Mouse (Mus musculus) liver, adult 2 months (tissue): ENCODE measurements around the gene Mrpl49. TPM values are rescaled to one million over a fixed set of nuclear protein-coding genes. Genes with fewer than 3 reads are reported as not detected.

Experiments
- DNase-seq: peaks from one replicate; pipeline ENCODE4 v3.0.0-alpha.2; 2011; ENCODE audit warnings: low read depth, low spot score; ENCODE audit errors: extremely low read depth
- H3K27ac ChIP-seq: fragments of 200-500 bp; replicated peaks from 2 replicates; pipeline ENCODE4 v1.5.1; 2012; ENCODE audit warnings: low read depth, mild to moderate bottlenecking, control low read depth, inconsistent platforms, low read length; ENCODE audit not compliant: insufficient read depth
- H3K27me3 ChIP-seq: fragments of 200-500 bp; 2 replicates; pipeline ENCODE4 v1.6.1; 2012; ENCODE audit warnings: mild to moderate bottlenecking, moderate library complexity, low read length, inconsistent platforms; ENCODE audit not compliant: control insufficient read depth, insufficient read depth
- H3K36me3 ChIP-seq: fragments of 200-500 bp; 2 replicates; pipeline ENCODE4 v1.6.1; 2012; ENCODE audit warnings: low read length, inconsistent platforms; ENCODE audit not compliant: control insufficient read depth, insufficient read depth
- H3K4me1 ChIP-seq: fragments of 200-500 bp; 2 replicates; pipeline ENCODE4 v1.6.1; 2011; ENCODE audit warnings: low read length; ENCODE audit not compliant: control insufficient read depth, insufficient read depth
- H3K4me3 ChIP-seq: fragments of 200-500 bp; 2 replicates; pipeline ENCODE4 v1.5.1; 2011; ENCODE audit warnings: low read depth, mild to moderate bottlenecking, control low read depth, low read length, moderate library complexity; ENCODE audit not compliant: insufficient read depth
- H3K79me2 ChIP-seq: fragments of 200-500 bp; 2 replicates; pipeline ENCODE4 v1.6.1; 2012; ENCODE audit warnings: inconsistent platforms, mild to moderate bottlenecking, low read length, moderate library complexity; ENCODE audit not compliant: control insufficient read depth, insufficient read depth
- H3K9ac ChIP-seq: fragments of 200-500 bp; 2 replicates; pipeline ENCODE4 v1.6.1; 2012; ENCODE audit warnings: low read depth, mild to moderate bottlenecking, control low read depth, inconsistent platforms, low read length
- CTCF ChIP-seq: fragments of 200-500 bp; IDR thresholded peaks from 2 replicates; pipeline ENCODE4 v1.5.1; 2011; ENCODE audit warnings: low read depth, low read length, control low read depth
- POLR2A ChIP-seq: fragments of 200-500 bp; IDR thresholded peaks from 2 replicates; pipeline ENCODE4 v1.6.1; 2011; ENCODE audit warnings: low read length, control low read depth; ENCODE audit not compliant: insufficient read depth; ENCODE audit errors: extremely low read depth
- WGBS: fragments of 180-500 bp; shearing (Covaris S2); methylation state at CpG from one replicate; pipeline ENCODE4 v1.1.7; 2018; 5-methylcytosine and 5-hydroxymethylcytosine counted together
- polyA plus RNA-seq: library from polyadenylated mRNA; depleted of rRNA; stranded (reverse); fragments of >200 nt; gene quantifications from 2 replicates; pipeline ENCODE4 v1.2.3, GENCODE M21; 2012
- total RNA-seq: library from RNA; depleted of rRNA; stranded (reverse); fragments of >200 nt; gene quantifications from 2 replicates; pipeline ENCODE4 v1.2.3, GENCODE M21; 2014

Mrpl49 gene
- total and polyA plus RNA-seq, 2 experiments = 13.6 to 27.1 TPM

- Histone ChIP-seq H3K27me3 (no peaks in the 10 kb centered on the region), H3K27ac (no peak within 1 kb of the TSS), H3K4me1 (peaks cover 9% of the 10 kb centered on the region), H3K4me3 (no peak within 1 kb of the TSS), H3K9ac (no peak within 1 kb of the TSS), H3K36me3 (peaks cover 2% of the 10 kb centered on the region; the same call in 1 of the 2 replicates), H3K79me2 (peaks cover 11% of the 10 kb centered on the region; the same call in 1 of the 2 replicates)
- TF ChIP-seq POLR2A = no peak
- TF ChIP-seq CTCF = no peak
- DNase-seq = no peak
- 90% methylated on average over 12 of the region's 12 CpGs for WGBS
Measured at GRCm38 (mm10) chr19:6079983-6080480, 22.4 kb upstream of the Mrpl49 start, which contains the start of gene Tmem262. Gene Tmem262 (plus strand): TSS chr19:6080033.

GRCm38 (mm10) chr19:6076564-6077393, 19.2 kb upstream of the Mrpl49 start, which contains the start of gene Vps51:
Gene Vps51 (minus strand): TSS chr19:6077231.
- H3K27me3 ChIP-seq = no peaks in the 10 kb centered on the region
- H3K79me2 ChIP-seq = peaks cover 6% of the 10 kb centered on the region; the same call in 1 of the 2 replicates
- no peak for TF ChIP-seq POLR2A
- TF ChIP-seq CTCF = no peak
- H3K9ac ChIP-seq = peak within 1 kb of the TSS; percentile 79
- H3K27ac ChIP-seq = peak within 1 kb of the TSS; percentile 84
- peaks cover 5% of the 10 kb centered on the region for H3K4me1 ChIP-seq
- peak; percentile 92 for DNase-seq
- H3K4me3 ChIP-seq = peak within 1 kb of the TSS; percentile 81
- no peaks in the 10 kb centered on the region; the same call in 1 of the 2 replicates for H3K36me3 ChIP-seq
- under 1% methylated on average over 33 of the region's 33 CpGs for WGBS

GRCm38 (mm10) chr19:6073889-6074288, 16.3 kb upstream of the Mrpl49 start:
- WGBS = 90% methylated on average over 5 of the region's 5 CpGs
- peaks cover 5% of the 10 kb centered on the region for H3K4me1 ChIP-seq
- H3K9ac ChIP-seq = no peak overlapping the region
- DNase-seq = no peak
- H3K27ac ChIP-seq = no peak overlapping the region
- peaks cover 6% of the 10 kb centered on the region; the same call in 1 of the 2 replicates for H3K79me2 ChIP-seq
- no peak overlapping the region for H3K4me3 ChIP-seq
- H3K36me3 ChIP-seq = no peaks in the 10 kb centered on the region; the same call in 1 of the 2 replicates
- TF ChIP-seq POLR2A (no peak), CTCF (no peak)
- no peaks in the 10 kb centered on the region for H3K27me3 ChIP-seq

GRCm38 (mm10) chr19:6071261-6071660, 13.7 kb upstream of the Mrpl49 start:
- Histone ChIP-seq H3K27ac (no peak overlapping the region), H3K4me3 (no peak overlapping the region), H3K4me1 (peaks cover 10% of the 10 kb centered on the region), H3K36me3 (no peaks in the 10 kb centered on the region; the same call in 1 of the 2 replicates), H3K27me3 (no peaks in the 10 kb centered on the region), H3K79me2 (peaks cover 7% of the 10 kb centered on the region; the same call in 1 of the 2 replicates), H3K9ac (no peak overlapping the region)
- DNase-seq = no peak
- 96% methylated on average over 19 of the region's 19 CpGs for WGBS
- no peak for TF ChIP-seq CTCF

GRCm38 (mm10) chr19:6070571-6071250, 13.1 kb upstream of the Mrpl49 start:
- Histone ChIP-seq H3K9ac (no peak overlapping the region), H3K36me3 (no peaks in the 10 kb centered on the region; the same call in 1 of the 2 replicates), H3K4me1 (peaks cover 12% of the 10 kb centered on the region), H3K27ac (no peak overlapping the region), H3K4me3 (no peak overlapping the region), H3K79me2 (peaks cover 5% of the 10 kb centered on the region; the same call in 1 of the 2 replicates), H3K27me3 (no peaks in the 10 kb centered on the region)
- no peak for TF ChIP-seq POLR2A
- TF ChIP-seq CTCF = no peak
- WGBS = 93% methylated on average over 31 of the region's 31 CpGs
- no peak for DNase-seq
